Mouse (Mus musculus) lung, postnatal 0 days (tissue): Measurements from ENCODE around the gene Gmds.

Source experiments
- CTCF ChIP-seq: IDR thresholded peaks from 2 replicates; pipeline ENCODE4 v1.5.1; 2016; ENCODE audit warnings: antibody characterized with exemption, mild to moderate bottlenecking
- EP300 ChIP-seq: IDR thresholded peaks from 2 replicates; pipeline ENCODE4 v1.6.1; 2016; ENCODE audit warnings: antibody characterized with exemption, mild to moderate bottlenecking, control low read depth

DNA sequence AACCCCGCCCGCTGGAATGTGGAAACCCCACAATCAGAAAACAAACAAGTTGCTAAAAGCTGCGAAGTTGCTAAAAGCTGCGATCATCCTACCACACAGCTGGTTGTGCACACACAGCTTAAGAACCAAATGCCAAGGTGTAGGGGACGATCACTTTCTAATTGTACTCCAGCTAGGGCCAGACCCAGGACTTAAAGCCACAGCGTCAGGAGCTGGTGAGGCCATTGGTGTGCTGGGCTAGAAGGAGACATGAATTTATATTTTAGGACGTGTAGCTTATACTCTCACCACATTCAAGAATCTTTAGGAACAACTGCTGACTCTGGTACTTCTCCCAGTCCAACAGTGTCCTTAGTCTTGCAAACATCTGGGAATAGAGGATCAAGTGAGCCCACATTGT is 534.0 kb downstream of the Gmds start:
- TF ChIP-seq CTCF: no peak
- no peak for TF ChIP-seq EP300
